Mouse (Mus musculus): ENCODE measurements around the gene Krt79. TPM values are rescaled to one million over a fixed set of nuclear protein-coding genes. Genes with fewer than 3 reads are reported as not detected.

The Krt79 gene
- polyA plus RNA-seq (2017; shearing (Covaris generic)) = not detected

- ATAC-seq = no peak
These were observed at the start of gene Krt79 for GRCm38 (mm10) chr15:101940274-101940829. Krt79 (minus strand) TSS chr15:101940324.

DNA sequence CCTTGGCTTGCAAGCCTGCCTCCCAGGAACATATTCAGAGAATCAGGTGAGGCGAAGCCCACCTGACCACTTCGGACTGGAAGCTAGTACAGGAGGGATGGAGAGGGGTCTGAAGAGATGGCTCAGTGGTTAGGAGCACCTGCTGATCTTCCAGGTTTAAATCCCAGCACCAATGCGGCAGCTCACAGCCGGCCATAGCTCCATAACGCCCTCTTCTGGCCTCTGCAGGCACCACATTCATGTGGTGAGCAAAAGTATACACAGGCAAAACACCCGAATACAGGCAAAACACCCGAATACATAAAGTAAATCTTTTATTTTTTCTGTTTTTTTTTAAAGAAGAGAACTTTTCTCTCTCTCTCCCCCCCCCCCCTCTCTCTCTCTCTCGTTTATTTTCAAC, 48.6 kb upstream of the Krt79 start:
- ATAC-seq = no peak

- peak; percentile 50 for ATAC-seq
These were observed 48.0 kb upstream of the Krt79 start for GRCm38 (mm10) chr15:101988119-101988518.

DNA sequence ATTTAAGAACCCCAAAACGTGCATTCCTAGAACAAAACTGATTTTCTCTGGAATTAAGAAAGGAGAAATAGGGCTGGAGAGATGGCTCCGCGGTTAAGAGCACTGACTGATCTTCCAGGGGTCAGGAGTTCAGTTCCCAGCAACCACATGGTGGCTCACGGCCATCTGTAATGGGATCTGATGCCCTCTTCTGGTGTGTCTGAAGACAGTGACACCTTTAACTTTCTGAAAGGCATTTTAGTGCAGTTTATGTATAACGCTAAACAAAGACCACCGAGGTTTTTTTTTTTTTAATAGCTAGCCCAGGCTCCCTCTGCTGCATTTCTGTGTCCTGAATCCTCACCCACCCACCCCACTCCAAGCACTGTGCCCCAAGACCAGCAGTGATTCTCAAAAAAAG, 44.6 kb upstream of the Krt79 start:
- ATAC-seq = no peak

DNA sequence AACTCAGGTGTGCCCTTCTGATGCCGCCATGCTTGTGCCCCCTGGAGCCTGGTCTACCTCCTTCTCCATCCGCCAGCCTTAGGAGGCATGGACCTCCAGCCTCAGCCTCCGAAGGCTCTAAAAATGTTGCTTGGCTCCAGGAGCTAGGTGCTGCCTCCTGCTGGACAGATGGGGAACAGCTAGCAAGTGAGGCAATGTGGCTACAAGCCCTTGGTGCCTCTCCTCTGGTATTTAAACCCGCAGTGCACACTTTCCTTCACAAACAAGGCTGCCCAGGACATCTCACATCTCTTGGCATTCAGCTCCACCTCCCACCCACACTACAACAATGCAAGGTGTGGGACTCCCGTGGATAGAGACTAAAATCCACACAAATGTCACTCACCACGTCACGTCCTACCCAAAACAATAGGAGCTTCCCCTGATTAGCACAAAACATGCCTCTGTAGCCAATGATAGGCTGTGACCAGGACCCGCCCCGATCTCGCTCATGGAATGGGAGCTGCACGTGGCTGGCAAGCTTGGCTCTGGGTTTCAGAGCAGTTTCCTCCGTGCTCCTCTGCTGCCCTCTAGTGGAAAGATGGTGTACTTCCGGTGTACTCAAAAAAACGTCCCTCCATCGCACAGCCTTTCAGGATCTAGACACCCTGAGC, 44.0 kb upstream of the Krt79 start:
- peak; percentile 74 for ATAC-seq

DNA sequence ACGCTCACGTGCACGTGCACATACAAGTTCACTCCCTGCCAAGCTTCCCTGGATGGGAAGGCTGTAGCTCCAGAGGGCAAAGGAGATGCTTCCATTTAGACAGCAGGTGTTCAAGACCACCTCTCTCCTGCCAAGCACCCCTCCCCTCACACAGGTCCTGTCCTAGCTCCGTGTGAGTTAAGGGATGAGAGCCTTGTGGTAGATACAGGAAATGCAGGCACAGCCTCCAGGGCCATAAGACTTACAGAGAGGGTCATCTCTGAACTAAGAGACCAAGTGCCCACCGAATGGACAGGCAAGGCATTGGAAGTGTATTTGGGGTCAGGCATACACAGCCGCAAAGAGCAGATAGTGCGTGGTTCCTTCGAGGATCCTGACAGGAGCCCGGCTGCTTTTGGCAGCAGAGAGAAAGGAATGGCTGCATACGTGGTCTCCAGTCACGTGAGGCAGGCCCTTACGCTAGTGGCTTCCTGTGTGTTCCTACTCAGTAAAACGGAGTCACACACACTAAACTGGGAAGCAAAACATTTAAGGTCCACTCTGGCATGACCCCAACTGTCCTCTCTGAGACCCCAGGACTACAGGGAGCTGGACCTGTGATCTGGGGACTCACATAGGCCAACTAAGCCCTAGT, 43.3 kb upstream of the Krt79 start:
- ATAC-seq = no peak

GRCm38 (mm10) chr15:101980849-101981248, 40.7 kb upstream of the Krt79 start:
- ATAC-seq = no peak

GRCm38 (mm10) chr15:101977043-101977726, 37.1 kb upstream of the Krt79 start:
- ATAC-seq = peak; percentile 67

GRCm38 (mm10) chr15:101976641-101977040, 36.5 kb upstream of the Krt79 start:
- no peak for ATAC-seq

- no peak for ATAC-seq
These were observed 35.9 kb upstream of the Krt79 start for GRCm38 (mm10) chr15:101976023-101976422.

DNA sequence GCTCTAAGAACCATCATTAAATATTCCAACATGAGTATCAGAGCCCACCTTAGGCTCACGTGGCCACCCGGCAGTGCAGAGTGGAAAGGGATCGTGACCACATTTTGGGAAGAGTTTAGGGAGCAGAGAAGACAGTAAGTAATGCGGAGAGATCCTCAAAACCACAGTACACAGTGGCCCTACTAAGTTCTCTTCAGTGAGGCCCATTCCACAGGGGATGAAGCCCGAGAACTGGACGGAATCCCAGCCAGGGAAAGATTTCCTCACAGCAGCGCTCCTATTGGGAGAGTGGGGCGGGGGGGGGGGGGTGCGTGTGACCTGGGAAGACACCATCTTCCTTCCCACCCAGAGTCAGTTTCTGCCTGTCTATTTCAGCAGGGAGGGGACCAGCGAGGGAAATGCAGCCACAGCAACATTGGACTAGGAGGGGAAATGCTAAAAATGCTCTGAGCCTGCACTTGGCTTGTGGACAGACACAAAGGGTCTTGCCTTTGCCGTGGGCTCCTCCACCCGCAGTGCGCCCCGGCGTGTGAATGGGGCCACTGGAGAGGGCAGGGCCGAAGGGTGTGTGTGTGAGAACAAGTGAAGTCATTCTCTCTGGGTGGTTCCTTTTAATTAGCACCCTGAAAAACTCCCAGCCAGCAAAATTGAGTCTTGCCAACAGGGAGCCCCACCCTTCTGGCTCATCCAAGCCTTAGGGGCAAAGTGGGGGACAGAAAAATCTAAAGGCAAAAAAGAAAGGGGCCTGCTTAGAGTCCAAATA, 34.1 kb upstream of the Krt79 start:
- no peak for ATAC-seq

- ATAC-seq = peak; percentile 68
These were observed 33.4 kb upstream of the Krt79 start for GRCm38 (mm10) chr15:101973414-101974077.

- no peak for ATAC-seq
These were observed 30.4 kb upstream of the Krt79 start for GRCm38 (mm10) chr15:101970536-101970935.

DNA sequence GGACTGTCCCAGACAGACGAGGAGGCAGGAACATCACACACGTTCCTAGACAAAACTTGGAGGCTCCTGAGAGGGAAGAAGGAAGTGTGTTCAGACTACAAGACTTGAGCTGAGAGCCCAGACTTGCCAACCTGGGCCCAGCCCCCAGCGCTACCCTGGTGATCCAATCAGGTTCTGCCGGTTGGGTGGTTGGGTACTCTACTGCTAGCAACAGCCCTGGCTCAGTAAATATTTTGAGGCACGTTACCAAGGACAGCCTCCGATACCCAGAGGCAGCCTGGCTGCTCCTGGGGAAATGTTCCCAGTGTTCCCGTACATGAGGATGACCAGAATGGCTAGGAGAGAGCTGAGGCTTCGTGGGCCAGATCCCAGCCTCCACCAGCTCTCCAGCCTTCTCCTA, 26.7 kb upstream of the Krt79 start:
- no peak for ATAC-seq

DNA sequence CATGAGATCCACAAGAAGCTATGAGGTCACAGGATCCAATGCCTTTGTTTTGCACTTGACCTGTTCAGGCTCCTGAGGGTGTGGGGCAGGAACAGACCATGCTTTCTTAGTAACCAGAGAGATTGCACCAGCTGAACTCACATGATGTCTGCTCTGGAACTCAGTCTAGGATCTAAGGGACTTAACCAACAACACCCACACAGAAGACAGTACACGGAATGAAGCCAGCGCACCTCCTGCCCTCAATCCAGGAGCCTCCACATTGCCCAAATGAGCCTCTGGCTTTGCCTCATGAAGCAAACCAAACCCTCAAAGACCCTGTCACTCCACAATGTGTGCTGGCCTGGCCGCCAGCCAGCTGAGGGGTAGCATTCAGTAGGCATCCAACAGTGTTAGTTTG, 18.8 kb upstream of the Krt79 start:
- ATAC-seq = no peak

DNA sequence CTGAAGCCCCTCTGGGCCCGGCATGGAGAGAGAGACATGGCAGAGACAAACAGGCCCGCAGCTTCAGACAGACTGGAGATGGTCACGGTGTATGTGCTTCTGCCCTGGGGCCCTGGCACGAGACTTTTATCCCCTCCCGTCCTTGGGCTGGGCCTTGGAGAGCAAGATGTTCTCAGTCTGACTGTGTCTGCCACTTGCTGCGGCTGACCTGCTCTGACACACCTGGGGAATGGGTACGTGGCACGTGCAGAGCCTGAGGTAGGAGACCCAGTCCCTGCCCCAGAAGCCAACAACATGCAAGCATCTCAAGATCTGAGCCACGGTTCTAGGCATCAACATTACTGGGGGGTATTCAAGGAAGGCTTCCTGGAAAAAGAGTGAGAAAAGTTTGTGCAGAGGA, 14.1 kb upstream of the Krt79 start, which contains the start of gene Krt78:
Krt78 (minus strand) TSS at position 101 of the 400 bp plus-strand sequence.
- ATAC-seq = no peak

DNA sequence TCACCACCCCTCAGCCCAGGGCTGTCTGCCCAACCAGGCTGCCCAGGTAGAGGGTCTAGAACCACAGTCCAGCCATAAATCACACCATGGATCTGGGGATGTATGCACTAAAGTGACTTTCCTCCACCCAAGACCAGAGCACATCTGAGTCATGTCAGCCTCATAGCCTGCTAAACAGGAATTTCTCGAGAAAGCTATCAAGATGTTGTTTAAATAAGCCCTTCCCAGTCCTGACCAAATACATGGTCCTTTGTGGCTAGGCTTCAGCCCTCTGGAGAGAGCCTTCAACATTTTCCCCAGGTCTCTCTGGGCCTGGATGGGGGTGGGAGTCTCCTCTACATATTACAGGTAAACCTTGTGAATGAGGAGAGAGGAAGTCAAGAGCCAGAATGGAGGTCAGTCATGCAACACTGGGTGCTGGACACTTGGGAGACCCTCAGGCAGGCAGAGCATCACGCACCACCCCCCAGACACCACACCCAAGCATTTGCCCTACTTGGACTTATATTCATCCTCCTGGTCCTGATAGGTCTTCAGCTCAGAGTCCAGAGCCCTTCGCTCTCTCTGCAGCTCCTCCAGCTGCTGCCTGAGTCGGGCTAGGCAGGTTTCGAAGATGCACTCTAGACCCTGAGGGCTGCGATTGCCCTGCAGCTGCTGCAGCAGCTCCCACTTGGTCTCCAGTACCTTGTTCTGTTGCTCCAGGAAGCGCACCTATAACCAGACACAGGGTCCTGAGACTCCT, 12.8 kb upstream of the Krt79 start:
- ATAC-seq = no peak

- ATAC-seq = no peak
These were observed 5.3 kb upstream of the Krt79 start for GRCm38 (mm10) chr15:101945430-101945829.

GRCm38 (mm10) chr15:101941948-101942347, 1.8 kb upstream of the Krt79 start:
- no peak for ATAC-seq

DNA sequence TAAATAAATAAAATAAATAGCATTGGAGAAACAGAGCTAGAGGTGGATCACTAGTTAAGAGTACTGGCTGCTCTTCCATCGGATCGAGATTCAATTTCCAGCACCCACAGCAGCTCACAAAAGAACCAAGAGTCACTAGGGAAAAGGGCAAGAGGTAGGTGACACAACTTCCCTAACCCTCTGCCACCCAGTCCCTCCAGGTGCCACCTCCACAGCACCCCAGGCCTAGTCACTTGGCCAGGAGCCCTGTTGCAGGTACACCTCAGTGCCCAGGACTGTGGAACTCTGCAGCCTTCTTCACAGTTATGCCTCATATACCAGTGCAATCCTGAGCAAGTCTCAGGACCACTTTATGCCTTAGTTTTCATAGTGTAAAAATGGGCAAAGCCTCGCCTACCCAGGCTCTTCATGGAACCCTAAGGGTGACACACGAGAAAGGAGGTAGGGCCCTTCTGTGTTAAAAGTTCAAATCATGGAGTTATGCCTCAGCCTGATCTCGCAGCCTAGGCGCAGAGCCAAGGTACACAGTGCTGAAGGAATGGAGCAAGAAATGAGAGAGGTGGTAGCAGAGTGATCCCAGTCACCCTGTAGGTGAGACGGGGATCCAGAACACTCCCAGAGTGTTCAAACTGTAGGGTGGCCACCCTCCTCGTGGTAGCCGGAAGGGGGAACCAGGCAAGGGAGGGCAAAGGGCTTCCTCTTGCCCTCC, 1.4 kb downstream of the Krt79 start:
- no peak for ATAC-seq

DNA sequence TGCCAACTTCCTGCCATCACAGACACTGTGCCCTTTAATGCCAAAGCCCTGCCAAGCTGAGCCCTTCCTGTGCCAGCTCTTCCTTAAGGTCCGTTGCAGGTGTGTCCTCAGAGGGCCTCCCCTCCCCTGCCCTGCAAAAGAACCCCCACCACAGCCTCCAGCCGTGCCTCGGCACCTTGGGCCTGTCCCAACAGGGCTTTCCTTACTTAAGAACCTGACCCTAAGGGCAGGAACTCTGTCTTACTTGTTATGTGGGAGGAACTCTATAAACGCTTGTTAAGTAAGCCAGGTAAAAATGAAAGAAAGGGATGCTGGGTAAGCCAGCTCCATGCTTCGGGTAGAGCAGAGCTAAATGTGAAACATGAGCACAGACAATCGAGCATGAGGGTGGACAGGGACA, 7.1 kb downstream of the Krt79 start:
- ATAC-seq = no peak

Data from activated CD4-positive, CD25-positive, alpha-beta regulatory T cell, adult 4 months (primary cell).